Mouse (Mus musculus): ENCODE data around the gene Baz1a. TPM values are rescaled to one million over a fixed set of nuclear protein-coding genes. Genes with fewer than 3 reads are reported as not detected.

Baz1a gene
- polyA plus RNA-seq, 1 experiment from 2014 or later = 34.5 TPM

DNA sequence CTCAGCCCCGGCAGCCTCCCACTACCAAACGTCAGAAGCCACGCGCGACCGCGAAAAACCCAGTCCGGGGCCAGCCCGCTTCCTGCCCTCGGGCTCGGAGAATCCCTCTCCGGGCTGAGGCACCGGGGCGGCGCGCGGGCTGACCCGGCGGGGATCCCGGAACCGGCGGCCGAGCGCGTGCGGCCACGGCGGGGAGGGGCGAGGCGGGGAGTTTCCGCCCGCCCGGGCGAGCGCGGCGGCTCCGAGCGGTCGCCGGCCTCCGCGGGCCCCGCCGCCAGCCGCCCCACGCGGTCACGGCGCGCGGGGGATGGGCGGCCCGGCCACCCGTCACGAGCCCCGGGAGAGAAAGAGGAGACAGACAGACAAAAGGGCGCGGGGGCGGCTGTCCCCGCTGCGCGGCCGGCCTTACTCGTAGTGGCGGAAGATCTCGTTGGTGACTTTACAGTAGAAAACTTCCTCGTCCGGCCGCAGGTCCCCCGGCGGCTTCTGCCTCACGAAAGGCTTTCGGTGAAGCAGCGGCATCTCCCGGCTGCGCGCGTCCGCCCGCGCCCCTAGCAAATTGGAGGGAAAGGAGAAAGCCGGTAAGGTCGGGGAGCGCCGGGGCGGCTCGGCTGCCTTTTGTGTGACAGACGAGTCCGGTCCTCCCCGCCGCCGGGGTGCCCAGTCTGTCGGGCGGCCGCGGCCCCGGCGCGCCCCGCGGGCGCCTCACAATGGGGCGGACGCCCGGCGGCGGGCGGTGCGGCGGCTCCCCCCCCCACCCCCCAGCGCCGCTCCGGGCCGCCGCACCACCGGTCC, 28.7 kb downstream of the Baz1a start:
- DNase-seq (ENCODE audit: low spot score) = peak; percentile 77
- peak overlapping the region; percentile 95 for H3K27ac ChIP-seq (replicated peaks)
- H3K4me3 ChIP-seq = peak overlapping the region; percentile 97
- no peaks in the 10 kb centered on the region for H3K9me3 ChIP-seq
- WGBS = under 1% methylated on average over 112 of the region's 117 CpGs
- H3K4me1 ChIP-seq = peaks cover 28% of the 10 kb centered on the region
- H3K36me3 ChIP-seq (replicated peaks) = peaks cover 22% of the 10 kb centered on the region
- no peaks in the 10 kb centered on the region for H3K27me3 ChIP-seq (replicated peaks; ENCODE audit: low read depth, poor library complexity, severe bottlenecking)

DNA sequence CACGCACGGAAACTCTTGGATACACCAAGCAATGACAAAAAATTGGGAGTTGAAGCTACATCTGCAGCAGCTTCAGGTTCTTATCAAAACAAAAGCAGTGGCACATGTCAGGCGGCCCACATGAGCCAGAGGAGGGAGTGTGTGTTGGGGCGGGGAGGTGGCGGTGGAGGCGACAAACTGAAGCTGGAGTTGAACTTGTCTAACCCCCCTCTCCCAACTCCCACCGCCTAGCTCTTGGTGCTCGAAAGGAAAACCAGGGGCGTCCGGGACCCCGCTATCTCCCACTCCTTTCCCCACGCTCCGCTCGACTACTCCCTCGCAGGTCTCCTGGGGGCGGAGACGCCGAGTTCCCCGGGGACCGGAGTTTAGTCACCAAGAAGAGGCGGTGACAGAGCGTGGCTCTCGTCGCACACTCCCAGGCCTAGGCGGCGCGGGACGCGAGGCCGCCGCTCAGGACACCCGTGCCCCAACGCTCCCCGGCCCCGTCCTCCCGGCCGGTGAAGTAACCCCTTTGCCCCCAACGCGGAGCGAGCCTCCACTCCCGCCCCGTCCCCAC, 29.4 kb downstream of the Baz1a start:
- Histone ChIP-seq H3K27me3 (replicated peaks; ENCODE audit: low read depth, poor library complexity, severe bottlenecking) (no peaks in the 10 kb centered on the region), H3K4me3 (peak overlapping the region; percentile 97), H3K36me3 (replicated peaks) (peaks cover 29% of the 10 kb centered on the region), H3K9me3 (no peaks in the 10 kb centered on the region), H3K27ac (replicated peaks) (peak overlapping the region; percentile 95), H3K4me1 (peaks cover 28% of the 10 kb centered on the region)
- WGBS = 2% methylated on average over 42 of the region's 42 CpGs
- DNase-seq (ENCODE audit: low spot score) = peak; percentile 72

DNA sequence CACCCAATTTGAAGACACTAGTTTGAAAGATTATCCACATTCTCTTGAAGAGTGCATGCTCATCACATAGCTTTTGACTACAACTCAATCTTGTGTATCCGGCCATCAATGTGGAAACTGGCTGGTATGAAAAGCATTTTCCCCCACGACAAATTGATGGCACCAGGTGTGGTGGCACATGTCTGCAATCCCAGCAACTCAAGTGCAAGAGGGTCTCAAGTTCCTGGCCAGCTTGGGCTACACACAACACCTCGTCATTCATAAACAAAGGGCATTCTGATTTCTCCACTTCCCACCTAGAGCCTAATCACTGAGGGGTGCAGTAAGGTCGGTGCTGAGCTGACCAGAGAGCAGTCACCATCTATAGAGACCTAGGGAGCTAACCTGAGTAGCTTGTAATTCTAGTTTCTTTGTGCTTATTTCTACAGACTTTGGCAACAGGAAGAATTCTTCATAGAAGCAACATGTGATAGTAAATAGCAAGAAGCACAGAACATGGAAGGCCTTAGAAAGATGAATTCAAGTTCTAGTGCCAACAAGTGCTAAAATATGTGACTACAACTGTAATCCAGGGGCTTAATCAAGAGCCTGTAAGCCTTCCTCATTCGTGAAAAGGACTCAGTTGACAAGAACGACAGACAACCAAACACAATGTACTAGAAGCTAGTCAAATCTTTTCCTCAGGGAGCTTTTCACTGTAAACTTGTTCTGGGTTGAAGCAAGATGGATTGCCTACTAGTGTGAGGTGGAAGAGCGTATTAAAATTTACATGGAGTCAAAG, 31.0 kb downstream of the Baz1a start:
- DNase-seq (ENCODE audit: low spot score) = no peak
- peaks cover 35% of the 10 kb centered on the region for H3K36me3 ChIP-seq (replicated peaks)
- 71% methylated on average over 7 of the region's 7 CpGs for WGBS

DNA sequence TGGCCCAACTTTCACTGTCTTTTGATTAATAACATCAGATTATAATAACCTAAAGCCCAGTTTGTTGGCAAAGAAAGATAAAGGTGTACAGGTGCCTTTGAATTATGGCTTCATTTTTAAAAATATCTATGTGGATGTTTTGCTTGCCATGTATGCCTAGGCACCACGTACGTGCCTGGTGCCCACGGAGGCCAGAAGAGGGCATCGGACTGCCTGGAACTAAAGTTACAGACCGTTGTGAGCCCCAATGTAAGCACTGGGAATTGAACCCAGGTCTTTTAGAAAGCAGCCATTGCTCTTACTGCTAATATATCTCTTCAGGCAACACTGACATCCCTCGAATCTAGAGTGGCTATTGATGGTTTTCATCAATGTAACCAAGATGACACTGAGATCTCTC, 32.2 kb downstream of the Baz1a start:
- WGBS = 69% methylated on average over 6 of the region's 6 CpGs
- DNase-seq (ENCODE audit: low spot score) = no peak
- peaks cover 38% of the 10 kb centered on the region for H3K36me3 ChIP-seq (replicated peaks)
- H3K9me3 ChIP-seq = no peaks in the 10 kb centered on the region
- no peak overlapping the region for H3K4me3 ChIP-seq
- no peaks in the 10 kb centered on the region for H3K27me3 ChIP-seq (replicated peaks; ENCODE audit: low read depth, poor library complexity, severe bottlenecking)
- H3K27ac ChIP-seq (replicated peaks) = no peak overlapping the region
- H3K4me1 ChIP-seq = peaks cover 28% of the 10 kb centered on the region

More for the DNA sequence above, 31.0 kb downstream of the Baz1a start:
- Histone ChIP-seq H3K27me3 (replicated peaks; ENCODE audit: low read depth, poor library complexity, severe bottlenecking) (no peaks in the 10 kb centered on the region), H3K4me3 (no peak overlapping the region), H3K4me1 (peaks cover 28% of the 10 kb centered on the region), H3K27ac (replicated peaks) (no peak overlapping the region), H3K9me3 (no peaks in the 10 kb centered on the region)

DNA sequence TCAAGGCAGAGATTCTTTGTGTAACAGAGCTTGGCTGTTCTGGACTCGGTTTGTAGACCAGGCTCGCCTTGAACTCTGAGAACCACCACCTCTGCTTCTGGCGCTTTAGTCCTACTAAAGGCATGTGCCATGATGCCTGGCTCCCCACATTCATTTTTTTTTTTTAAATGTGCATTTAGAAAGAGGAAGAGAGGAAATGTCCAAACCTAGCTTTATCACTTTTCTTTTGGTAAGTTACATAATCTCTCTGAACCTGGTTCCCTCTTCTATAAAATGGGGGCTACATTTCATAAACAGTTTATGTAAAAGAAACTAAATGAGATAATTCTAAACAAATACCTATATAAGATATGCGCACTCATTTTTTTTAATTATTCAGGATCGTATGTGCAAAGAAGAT, 33.2 kb downstream of the Baz1a start:
- H3K4me1 ChIP-seq = peaks cover 28% of the 10 kb centered on the region
- no peaks in the 10 kb centered on the region for H3K9me3 ChIP-seq
- H3K4me3 ChIP-seq = no peak overlapping the region
- H3K27me3 ChIP-seq (replicated peaks; ENCODE audit: low read depth, poor library complexity, severe bottlenecking) = no peaks in the 10 kb centered on the region
- H3K27ac ChIP-seq (replicated peaks) = no peak overlapping the region
- WGBS = 82% methylated on average over 5 of the region's 5 CpGs
- DNase-seq (ENCODE audit: low spot score) = no peak
- peaks cover 41% of the 10 kb centered on the region for H3K36me3 ChIP-seq (replicated peaks)

DNA sequence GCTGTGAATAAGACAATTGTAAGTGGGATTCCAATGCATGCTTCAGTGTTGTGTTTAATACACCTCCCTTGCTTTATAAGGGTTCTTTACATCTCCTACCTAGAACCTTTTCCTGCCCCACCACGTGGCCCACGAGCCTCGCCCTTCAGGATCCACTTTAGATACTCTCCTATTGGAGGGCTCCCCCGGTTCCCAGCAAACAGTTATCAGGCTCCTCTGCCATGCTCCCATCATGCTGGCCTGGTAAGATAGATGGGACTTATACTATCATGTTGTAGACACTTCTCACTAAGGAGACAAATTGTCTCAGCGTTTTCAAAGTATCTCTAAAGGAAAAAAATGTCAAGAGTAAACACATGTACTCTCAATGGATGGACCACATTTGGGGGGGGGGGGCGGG, 33.6 kb downstream of the Baz1a start:
- no peak overlapping the region for H3K4me3 ChIP-seq
- peaks cover 28% of the 10 kb centered on the region for H3K4me1 ChIP-seq
- peaks cover 43% of the 10 kb centered on the region for H3K36me3 ChIP-seq (replicated peaks)
- H3K27ac ChIP-seq (replicated peaks) = no peak overlapping the region
- no peak for DNase-seq (ENCODE audit: low spot score)
- no peaks in the 10 kb centered on the region for H3K9me3 ChIP-seq
- WGBS = 80% methylated on average over 6 of the region's 6 CpGs
- no peaks in the 10 kb centered on the region for H3K27me3 ChIP-seq (replicated peaks; ENCODE audit: low read depth, poor library complexity, severe bottlenecking)

DNA sequence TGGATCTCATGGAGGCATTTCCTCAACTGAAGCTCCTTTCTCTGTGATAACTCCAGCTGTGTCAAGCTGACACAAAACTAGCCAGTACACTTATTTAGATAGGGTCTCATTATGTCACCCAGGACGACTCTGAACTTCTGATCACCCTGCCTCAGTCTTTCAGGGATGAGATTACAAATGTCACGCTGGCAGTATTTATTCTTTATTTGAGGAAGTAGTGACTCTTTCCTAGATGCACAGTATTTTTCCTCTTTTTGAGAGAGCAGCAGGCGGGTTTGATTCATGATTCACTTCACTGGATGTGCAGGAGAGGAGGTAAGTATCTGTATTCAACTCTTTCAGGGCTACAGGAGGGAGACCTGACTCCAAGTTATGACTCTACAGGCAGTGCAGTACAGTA, 45.1 kb downstream of the Baz1a start:
- Histone ChIP-seq H3K4me3 (no peak overlapping the region), H3K36me3 (replicated peaks) (peaks cover 92% of the 10 kb centered on the region), H3K4me1 (no peaks in the 10 kb centered on the region), H3K27me3 (replicated peaks; ENCODE audit: low read depth, poor library complexity, severe bottlenecking) (no peaks in the 10 kb centered on the region), H3K9me3 (no peaks in the 10 kb centered on the region), H3K27ac (replicated peaks) (no peak overlapping the region)
- DNase-seq (ENCODE audit: low spot score) = no peak
- WGBS = 85% methylated on average over 3 of the region's 3 CpGs

DNA sequence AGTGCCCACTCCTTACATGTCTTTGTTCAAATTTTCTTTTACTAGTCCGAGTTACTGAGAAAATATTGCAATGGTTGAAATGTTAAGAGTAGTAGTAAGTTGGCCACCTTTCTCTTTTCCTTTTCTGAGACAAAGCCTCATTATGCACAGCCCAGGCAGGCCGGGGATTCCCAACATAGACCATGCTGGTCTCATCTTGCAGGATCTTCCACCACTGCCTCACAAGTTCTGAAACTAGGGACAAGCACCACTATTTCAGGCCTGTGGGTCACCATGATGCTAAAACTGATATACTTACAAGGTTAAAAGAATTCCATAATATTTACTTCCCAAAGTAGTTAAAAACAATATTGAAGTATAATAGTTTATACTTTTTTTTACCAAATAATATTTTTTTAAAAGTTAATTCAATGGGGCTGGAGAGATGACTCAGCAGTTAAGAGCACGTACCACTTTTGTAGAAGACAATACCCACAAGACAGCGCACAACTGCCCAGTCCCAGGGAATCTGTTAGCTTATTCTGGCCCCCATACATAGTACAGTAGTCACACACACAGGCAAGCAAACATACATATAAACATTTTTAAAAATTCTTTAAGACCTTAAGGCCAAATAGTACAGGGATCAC, 48.5 kb downstream of the Baz1a start:
- WGBS = 94% methylated on average over 4 of the region's 4 CpGs
- no peaks in the 10 kb centered on the region for H3K9me3 ChIP-seq
- no peaks in the 10 kb centered on the region for H3K4me1 ChIP-seq
- no peak for DNase-seq (ENCODE audit: low spot score)
- no peak overlapping the region for H3K27ac ChIP-seq (replicated peaks)
- no peak overlapping the region for H3K4me3 ChIP-seq
- peaks cover 81% of the 10 kb centered on the region for H3K36me3 ChIP-seq (replicated peaks)
- no peaks in the 10 kb centered on the region for H3K27me3 ChIP-seq (replicated peaks; ENCODE audit: low read depth, poor library complexity, severe bottlenecking)

DNA sequence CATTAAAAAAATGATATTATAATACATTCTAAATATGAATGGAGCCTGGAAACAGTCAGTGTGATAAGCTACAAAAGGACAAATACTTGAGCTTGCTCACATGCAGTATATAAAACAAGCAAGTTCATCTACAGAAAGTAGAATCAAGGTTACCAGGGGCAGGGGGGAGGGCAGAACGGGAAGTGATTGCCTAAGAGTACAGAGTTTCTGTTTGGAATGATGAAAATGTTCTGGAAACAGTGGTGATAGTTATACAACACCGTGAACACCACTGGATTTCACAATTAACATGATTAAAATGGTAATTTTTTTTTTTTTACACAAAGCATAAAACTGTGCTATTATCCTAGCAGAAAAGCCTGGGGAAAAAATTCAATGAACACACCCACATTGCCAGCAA, 54.6 kb downstream of the Baz1a start:
- Histone ChIP-seq H3K4me3 (no peak overlapping the region), H3K4me1 (no peaks in the 10 kb centered on the region), H3K27ac (replicated peaks) (no peak overlapping the region), H3K27me3 (replicated peaks; ENCODE audit: low read depth, poor library complexity, severe bottlenecking) (no peaks in the 10 kb centered on the region), H3K36me3 (replicated peaks) (peaks cover 44% of the 10 kb centered on the region), H3K9me3 (no peaks in the 10 kb centered on the region)
- DNase-seq (ENCODE audit: low spot score) = no peak
- 85% methylated on average over 2 of the region's 2 CpGs for WGBS

DNA sequence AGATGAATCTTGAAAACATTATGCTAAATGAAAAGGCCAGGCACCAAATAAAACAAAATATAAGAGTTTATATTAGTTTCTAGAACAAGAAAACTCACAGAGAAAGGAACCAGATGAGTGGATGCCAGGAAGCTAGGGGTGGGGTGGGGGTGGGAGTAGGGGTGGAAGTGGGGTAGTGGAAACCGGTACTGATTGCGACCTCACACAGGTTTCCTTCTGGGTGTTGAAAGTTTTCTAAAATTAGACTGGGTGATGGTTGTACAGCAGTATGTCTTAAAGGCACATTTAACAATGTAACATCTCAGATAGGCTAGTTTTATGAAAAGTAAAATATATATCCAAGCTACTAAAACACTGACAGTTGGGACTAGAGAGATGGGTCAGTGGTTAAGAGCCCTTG, 57.2 kb downstream of the Baz1a start:
- no peaks in the 10 kb centered on the region for H3K4me1 ChIP-seq
- no peaks in the 10 kb centered on the region for H3K9me3 ChIP-seq
- no peaks in the 10 kb centered on the region for H3K27me3 ChIP-seq (replicated peaks; ENCODE audit: low read depth, poor library complexity, severe bottlenecking)
- no peak overlapping the region for H3K27ac ChIP-seq (replicated peaks)
- no peak for DNase-seq (ENCODE audit: low spot score)
- 96% methylated on average over 2 of the region's 2 CpGs for WGBS
- peaks cover 43% of the 10 kb centered on the region for H3K36me3 ChIP-seq (replicated peaks)
- no peak overlapping the region for H3K4me3 ChIP-seq

DNA sequence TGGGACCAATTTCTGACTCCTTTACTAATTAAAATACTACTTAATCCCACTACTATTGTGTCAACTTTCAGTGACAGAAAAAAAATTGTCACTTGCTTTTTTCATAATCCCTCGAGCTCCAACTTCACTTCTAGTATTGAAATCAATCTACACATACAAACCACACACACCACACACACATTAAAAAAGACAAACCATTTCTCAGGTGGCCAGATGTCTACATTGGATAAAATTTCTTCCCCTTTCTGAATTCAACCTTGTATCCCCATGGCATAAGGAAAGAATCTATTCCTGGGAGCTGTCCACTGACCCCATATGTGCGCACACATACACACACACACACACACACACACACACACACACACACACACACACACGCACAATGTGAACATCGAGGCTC, 57.7 kb downstream of the Baz1a start:
- no peaks in the 10 kb centered on the region for H3K9me3 ChIP-seq
- H3K36me3 ChIP-seq (replicated peaks) = peaks cover 45% of the 10 kb centered on the region
- H3K27ac ChIP-seq (replicated peaks) = no peak overlapping the region
- no peaks in the 10 kb centered on the region for H3K4me1 ChIP-seq
- no peaks in the 10 kb centered on the region for H3K27me3 ChIP-seq (replicated peaks; ENCODE audit: low read depth, poor library complexity, severe bottlenecking)
- no peak for DNase-seq (ENCODE audit: low spot score)
- H3K4me3 ChIP-seq = no peak overlapping the region
- WGBS = 90% methylated on average over 4 of the region's 4 CpGs

DNA sequence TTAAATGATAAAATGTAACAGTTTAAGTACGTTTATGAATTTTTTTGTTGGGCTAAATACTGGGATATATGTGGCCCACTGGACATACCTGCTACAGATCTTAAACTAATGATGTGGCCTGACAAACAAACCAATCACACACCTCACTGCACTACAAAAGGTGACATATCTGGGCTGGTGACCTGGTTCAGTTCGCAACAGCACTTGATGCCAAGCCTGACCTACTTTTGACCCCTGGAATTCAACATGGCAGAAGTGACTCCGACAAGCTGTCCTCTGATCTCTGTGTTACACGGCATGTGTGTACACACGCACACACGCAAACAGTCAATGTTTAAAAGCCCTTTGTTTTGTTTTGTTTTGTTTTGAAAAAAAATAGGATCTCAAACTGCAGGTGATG, 68.0 kb downstream of the Baz1a start:
- DNase-seq (ENCODE audit: low spot score) = no peak
- Histone ChIP-seq H3K9me3 (no peaks in the 10 kb centered on the region), H3K4me3 (no peak overlapping the region), H3K27me3 (replicated peaks; ENCODE audit: low read depth, poor library complexity, severe bottlenecking) (no peaks in the 10 kb centered on the region), H3K27ac (replicated peaks) (no peak overlapping the region), H3K4me1 (no peaks in the 10 kb centered on the region), H3K36me3 (replicated peaks) (peaks cover 44% of the 10 kb centered on the region)
- 79% methylated on average over 6 of the region's 6 CpGs for WGBS

All from embryonic facial prominence, embryonic 10.5 days (tissue).